Comparison of ENCODE assay signal across 24 mouse cellular contexts in genomic region chr6:40448626-40449025, GRCm38 (mm10). TPM values are rescaled to one million over a fixed set of nuclear protein-coding genes. Genes with fewer than 3 reads are reported as not detected.
"Had no signal": no experiment of that assay in that cellular context is flagged by ENCODE, and none has a peak within 500 bp of the region (broad histone marks: within the 10 kb centered on the region; RNA-seq: fewer than 3 reads in every experiment).

No protein-coding gene starts in this region.

- H3K27me3 ChIP-seq: neural tube, embryonic 13.5 days; neural tube, embryonic 15.5 days; stomach, embryonic 15.5 days had no signal

- H3K9me3 ChIP-seq: neural tube, embryonic 13.5 days; neural tube, embryonic 15.5 days; stomach, embryonic 15.5 days had no signal

- H3K4me3 ChIP-seq: neural tube, embryonic 13.5 days; neural tube, embryonic 15.5 days; stomach, embryonic 15.5 days had no signal

- H3K9ac ChIP-seq: neural tube, embryonic 13.5 days; neural tube, embryonic 15.5 days; stomach, embryonic 15.5 days had no signal

- H3K4me2 ChIP-seq: neural tube, embryonic 13.5 days; neural tube, embryonic 15.5 days; stomach, embryonic 15.5 days had no signal

- H3K27ac ChIP-seq: neural tube, embryonic 13.5 days; neural tube, embryonic 15.5 days; stomach, embryonic 15.5 days; stomach, postnatal 0 days had no signal

- DNase-seq: retina, postnatal 1 day; right cerebral cortex, adult 18-20 months; right cerebral cortex, postnatal 14 days; right cerebral cortex, postnatal 25 days; right cerebral cortex, postnatal 4 days; spleen, adult 18-20 months; thymus, adult 18-20 months; thymus, adult 2 months; thymus, postnatal 14 days; thymus, postnatal 25 days; thymus, postnatal 36 days; thymus, postnatal 4 days had no signal

- H3K4me1 ChIP-seq: neural tube, embryonic 13.5 days; stomach, embryonic 15.5 days had no signal

- H3K36me3 ChIP-seq: neural tube, embryonic 13.5 days; neural tube, embryonic 15.5 days; stomach, embryonic 15.5 days had no signal

RNA-seq across cellular contexts. Expression of gene Wee2, which starts 9.7 kb away (rescaled TPM):
- total RNA-seq: neutrophil, adult 5-6 weeks had no signal
- polyA plus RNA-seq: small intestine, adult 2 months; spleen, adult 2 months; stomach, embryonic 14.5 days; stomach, embryonic 16.5 days; stomach, postnatal 0 days; testis, adult 2 months; urinary bladder, adult 2 months had no signal

RNA-seq across cellular contexts. Expression of gene Tas2r137, which starts 42.4 kb away (rescaled TPM):
- polyA plus RNA-seq: neural tube, embryonic 15.5 days; small intestine, adult 2 months; spleen, adult 2 months; stomach, embryonic 14.5 days; stomach, embryonic 15.5 days; stomach, embryonic 16.5 days; stomach, postnatal 0 days; thymus, adult 2 months; thymus, postnatal 0 days; urinary bladder, adult 2 months had no signal

RNA-seq across cellular contexts. Expression of gene Tas2r108, which starts 44.7 kb away (rescaled TPM):
- total RNA-seq: neutrophil, adult 5-6 weeks had no signal
- polyA plus RNA-seq: neural tube, embryonic 13.5 days; neural tube, embryonic 15.5 days; small intestine, adult 2 months; spleen, adult 2 months; stomach, embryonic 15.5 days; stomach, embryonic 16.5 days; stomach, postnatal 0 days; urinary bladder, adult 2 months had no signal
